Comparison of ENCODE assay signal across 30 mouse cellular contexts in genomic region chr12:33105724-33106123, GRCm38 (mm10). TPM values are rescaled to one million over a fixed set of nuclear protein-coding genes. Genes with fewer than 3 reads are reported as not detected.
DNase-seq lines count a peak whose midpoint lies in the region; ATAC-seq lines count a peak whose summit lies in the region.
"Had no signal": no experiment of that assay in that cellular context is flagged by ENCODE, and none has a peak within 500 bp of the region (broad histone marks: within the 10 kb centered on the region; RNA-seq: fewer than 3 reads in every experiment).

No protein-coding gene starts in this region.

- H3K27ac ChIP-seq in hindbrain, embryonic 15.5 days (replicated peaks) = no peak overlapping the region
- no peak overlapping the region for H3K27ac ChIP-seq in hindbrain, embryonic 11.5 days (ENCODE audit: low read depth, low read length)
- H3K27ac ChIP-seq: forebrain, embryonic 10.5 days; intestine, embryonic 15.5 days; limb, embryonic 13.5 days; liver, embryonic 13.5 days; neural tube, embryonic 12.5 days had no signal

- H3K4me2 ChIP-seq in hindbrain, embryonic 15.5 days = no peak overlapping the region
- H3K4me2 ChIP-seq in hindbrain, embryonic 11.5 days (replicated peaks; ENCODE audit: low read depth, low read length) = no peak overlapping the region
- H3K4me2 ChIP-seq: intestine, embryonic 15.5 days; limb, embryonic 13.5 days; liver, embryonic 13.5 days; midbrain, embryonic 11.5 days; neural tube, embryonic 12.5 days had no signal

- H3K36me3 ChIP-seq in hindbrain, embryonic 15.5 days = no peaks in the 10 kb centered on the region
- H3K36me3 ChIP-seq in hindbrain, embryonic 11.5 days (ENCODE audit: control insufficient read depth, insufficient read depth, low read length) = no peaks in the 10 kb centered on the region
- H3K36me3 ChIP-seq: forebrain, embryonic 10.5 days; G1E; intestine, embryonic 15.5 days; limb, embryonic 13.5 days; liver, embryonic 13.5 days; neural tube, embryonic 12.5 days had no signal

- H3K27me3 ChIP-seq in hindbrain, embryonic 15.5 days = no peaks in the 10 kb centered on the region
- H3K27me3 ChIP-seq in hindbrain, embryonic 11.5 days (ENCODE audit: control insufficient read depth, insufficient read depth, low read length) = no peaks in the 10 kb centered on the region
- H3K27me3 ChIP-seq: CH12.LX; intestine, embryonic 15.5 days; limb, embryonic 13.5 days; liver, embryonic 13.5 days; neural tube, embryonic 12.5 days; Patski had no signal

- DNase-seq in cerebellum, postnatal 10 days = peak; percentile 40 to 49
- no peak for DNase-seq in cerebellum, adult 18-20 months
- DNase-seq in hindbrain, embryonic 11.5 days (ENCODE audit: low spot score) = no peak
- peak; percentile 66 for DNase-seq in adipocyte (ENCODE audit: low spot score)
- peak; percentile 47 for DNase-seq in adrenal gland, postnatal 14 days
- no peak for DNase-seq in embryo, embryonic 9.5 days (ENCODE audit: extremely low spot score)
- DNase-seq: B cell, adult 2 months; cerebellum, adult 9-11 months; gastrocnemius, postnatal 25 days; heart, adult 18-20 months; heart, postnatal 4 days; kidney, adult 8-10 months; kidney, postnatal 10 days; layer of hippocampus, postnatal 36 days; liver, embryonic 13.5 days; lung, adult 2 months; lung, postnatal 14 days; right cerebral cortex, postnatal 4 days; thymus, postnatal 25 days had no signal

- H3K4me1 ChIP-seq in hindbrain, embryonic 15.5 days (replicated peaks) = peaks cover 36% of the 10 kb centered on the region
- no peaks in the 10 kb centered on the region for H3K4me1 ChIP-seq in hindbrain, embryonic 11.5 days (replicated peaks; ENCODE audit: control insufficient read depth, insufficient read depth, low read length)
- H3K4me1 ChIP-seq: liver, embryonic 13.5 days had no signal

- ATAC-seq in hindbrain, embryonic 15.5 days (ENCODE audit: low FRiP score, low read depth) = peak; percentile 68
- no peak for ATAC-seq in hindbrain, embryonic 11.5 days (ENCODE audit: low FRiP score)
- ATAC-seq: intestine, embryonic 15.5 days; Patski had no signal

- 48% methylated on average over 4 of the region's 4 CpGs for WGBS in hindbrain, embryonic 15.5 days
- 69% methylated on average over 4 of the region's 4 CpGs for WGBS in hindbrain, embryonic 11.5 days

- H3K4me3 ChIP-seq in hindbrain, embryonic 15.5 days = no peak overlapping the region
- H3K4me3 ChIP-seq in hindbrain, embryonic 11.5 days (ENCODE audit: low read depth, low read length) = no peak overlapping the region
- H3K4me3 ChIP-seq: forebrain, embryonic 10.5 days; intestine, embryonic 15.5 days; limb, embryonic 13.5 days; liver, embryonic 13.5 days; neural tube, embryonic 12.5 days had no signal

- H3K9ac ChIP-seq in hindbrain, embryonic 15.5 days = no peak overlapping the region
- no peak overlapping the region for H3K9ac ChIP-seq in hindbrain, embryonic 11.5 days (ENCODE audit: low read depth, low read length)
- H3K9ac ChIP-seq: intestine, embryonic 15.5 days; limb, embryonic 13.5 days; liver, embryonic 13.5 days; neural tube, embryonic 12.5 days had no signal

- H3K9me3 ChIP-seq in hindbrain, embryonic 15.5 days = no peaks in the 10 kb centered on the region
- H3K9me3 ChIP-seq in hindbrain, embryonic 11.5 days (ENCODE audit: control insufficient read depth, low read length) = no peaks in the 10 kb centered on the region
- H3K9me3 ChIP-seq: forebrain, embryonic 10.5 days; intestine, embryonic 15.5 days; limb, embryonic 13.5 days; liver, embryonic 13.5 days; neural tube, embryonic 12.5 days had no signal

RNA-seq across cellular contexts. Expression of gene Cdhr3, which starts 13.0 kb away (rescaled TPM):
- 0.16 and 0.19 TPM in 2 replicates for polyA plus RNA-seq in hindbrain, embryonic 15.5 days (2015; fragmentation: Nextera tagmentation; extraction: Ambion mirVana)
- polyA plus RNA-seq in hindbrain, embryonic 11.5 days (2014; fragmentation: Nextera tagmentation; extraction: Ambion mirVana) = 0.15 and 0.32 TPM in 2 replicates
- total RNA-seq in adrenal gland, postnatal 14 days (2021) = not detected in 2 replicates
- total RNA-seq: heart, postnatal 4 days; megakaryocyte progenitor cell, adult 5-6 weeks had no signal
- polyA plus RNA-seq: embryonic facial prominence, embryonic 11.5 days; forebrain, embryonic 10.5 days; G1E; intestine, embryonic 15.5 days; liver, embryonic 13.5 days; midbrain, embryonic 11.5 days; Patski had no signal

RNA-seq across cellular contexts. Expression of gene Atxn7l1, which starts 41.8 kb away (rescaled TPM):
- 19.3 and 23.6 TPM in 2 replicates for polyA plus RNA-seq in hindbrain, embryonic 15.5 days (2015; fragmentation: Nextera tagmentation; extraction: Ambion mirVana)
- 19.5 and 21.1 TPM in 2 replicates for polyA plus RNA-seq in hindbrain, embryonic 11.5 days (2014; fragmentation: Nextera tagmentation; extraction: Ambion mirVana)
- 26.0 and 27.3 TPM in 2 replicates for total RNA-seq in adrenal gland, postnatal 14 days (2021)

Comparison
In these comparisons a context has a peak if more than half of its experiments do, and no peak if none do; other contexts are left out.
1. DNase-seq: peak in cerebellum, postnatal 10 days (2 of 2), adipocyte (single experiment) and adrenal gland, postnatal 14 days (single experiment); none in cerebellum, adult 18-20 months (0 of 2), hindbrain, embryonic 11.5 days (single experiment) and embryo, embryonic 9.5 days (single experiment).